Mouse (Mus musculus) spleen, embryonic (tissue): ENCODE results near the gene Ing3.

Experiments used
- CTCF ChIA-PET: fragments of 350-600 bp; sonication (Branson Sonifier 250); formaldehyde crosslinking; loops from one replicate; lab custom pipeline; 2022; lab: Charles Lee

Gene Ing3

DNA sequence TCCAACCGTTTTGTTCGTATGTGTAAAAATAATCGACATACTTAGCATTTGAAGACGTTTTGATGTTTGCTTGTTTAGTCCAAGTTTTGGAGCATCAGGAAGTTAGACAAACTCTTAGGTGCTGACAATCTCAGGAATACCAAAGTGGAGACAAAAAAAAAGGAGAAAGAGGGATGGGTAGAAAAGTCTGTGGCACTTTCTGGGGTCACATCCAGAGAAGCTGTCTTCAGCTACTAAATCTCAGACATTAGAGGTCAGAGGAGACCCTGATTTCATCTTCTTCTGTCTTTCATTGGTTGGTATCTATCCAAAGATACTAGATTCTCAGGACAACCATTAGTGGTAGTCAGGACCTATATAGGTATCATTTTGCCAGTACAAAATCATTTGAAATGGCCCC is 41.8 kb downstream of the Ing3 start:
- CTCF ChIA-PET = no interaction called here

DNA sequence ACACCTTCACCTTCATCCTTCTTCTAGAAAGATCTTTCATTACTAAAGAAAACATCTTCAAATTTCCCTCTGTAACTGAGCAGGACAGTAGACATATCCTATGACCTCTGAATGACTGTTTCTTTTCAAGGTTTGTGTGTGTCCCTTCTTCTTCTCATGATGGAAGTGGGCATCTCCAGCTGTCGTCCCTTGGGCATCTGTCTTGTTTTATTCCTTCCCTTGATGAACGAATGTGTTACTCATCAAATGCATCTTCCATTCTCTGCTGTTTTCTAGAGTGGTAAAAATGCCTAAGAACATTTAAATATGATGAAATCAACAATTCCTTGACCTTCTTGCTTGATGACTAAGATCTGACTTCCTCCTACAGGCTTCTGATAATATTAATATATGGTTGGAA is 43.7 kb downstream of the Ing3 start:
- CTCF ChIA-PET = no interaction called here

DNA sequence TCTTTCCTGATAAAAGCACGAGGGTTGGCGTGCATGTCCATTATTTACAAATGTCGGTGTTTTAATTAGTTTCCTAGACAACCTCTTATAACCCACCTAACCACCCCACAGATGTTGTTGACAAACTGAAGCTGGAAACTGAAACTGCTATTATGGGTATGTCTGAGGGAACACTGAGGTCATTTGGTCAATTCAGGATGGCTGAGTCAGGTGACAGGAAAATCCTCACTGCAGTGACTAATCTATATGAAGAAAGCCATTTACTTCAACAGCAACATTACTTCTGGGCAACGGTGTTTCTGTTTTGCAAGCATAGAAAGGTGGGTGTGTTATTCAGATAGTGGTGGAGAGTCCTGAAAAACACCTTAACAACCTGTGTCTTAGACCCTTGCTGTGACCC is 48.8 kb downstream of the Ing3 start:
- CTCF ChIA-PET = no interaction called here

DNA sequence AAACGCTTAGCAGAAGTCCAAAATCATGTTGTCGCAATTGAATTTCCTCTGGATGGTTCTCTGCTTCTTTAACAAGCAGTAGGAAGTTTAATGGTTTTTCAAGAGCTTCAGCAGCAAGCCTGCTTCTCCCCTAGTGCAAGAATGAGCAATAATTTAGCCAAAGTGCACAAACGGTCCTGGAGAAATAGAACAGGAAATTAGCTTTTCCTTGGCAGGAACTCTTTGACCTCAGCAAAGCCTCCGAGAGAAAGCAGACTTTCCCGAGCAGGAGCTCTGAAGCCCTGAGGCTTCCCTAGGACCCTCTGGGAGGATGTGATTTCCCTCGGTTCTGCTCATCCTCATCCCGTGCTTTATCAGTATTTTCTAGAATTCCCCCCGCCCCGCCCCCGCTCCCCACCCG is 49.7 kb downstream of the Ing3 start:
- CTCF ChIA-PET = interaction anchor here (0.7 kb wide), 1 partner anchor 650 kb away, joined by 5 read pairs; no protein-coding TSS in a partner anchor

DNA sequence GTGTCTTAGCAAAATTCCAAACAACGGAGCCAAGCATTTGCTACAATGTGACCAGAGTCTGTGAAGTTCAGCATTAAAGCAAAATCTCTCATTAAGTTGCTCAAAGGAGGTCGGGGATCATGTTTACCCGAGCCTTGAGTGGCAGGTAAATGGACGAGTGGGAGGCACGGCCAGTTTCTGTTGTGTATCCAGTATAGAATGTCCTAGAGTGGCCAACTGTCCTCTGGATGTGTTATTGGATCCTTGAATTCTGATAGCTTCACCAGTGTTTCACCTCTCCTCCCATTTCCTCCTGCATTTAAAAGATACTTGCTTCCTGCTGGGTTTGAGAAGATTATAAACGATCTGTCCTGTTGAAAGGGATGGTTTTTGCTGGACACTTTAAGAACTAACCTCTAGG is 50.7 kb downstream of the Ing3 start:
- CTCF ChIA-PET = no interaction called here

DNA sequence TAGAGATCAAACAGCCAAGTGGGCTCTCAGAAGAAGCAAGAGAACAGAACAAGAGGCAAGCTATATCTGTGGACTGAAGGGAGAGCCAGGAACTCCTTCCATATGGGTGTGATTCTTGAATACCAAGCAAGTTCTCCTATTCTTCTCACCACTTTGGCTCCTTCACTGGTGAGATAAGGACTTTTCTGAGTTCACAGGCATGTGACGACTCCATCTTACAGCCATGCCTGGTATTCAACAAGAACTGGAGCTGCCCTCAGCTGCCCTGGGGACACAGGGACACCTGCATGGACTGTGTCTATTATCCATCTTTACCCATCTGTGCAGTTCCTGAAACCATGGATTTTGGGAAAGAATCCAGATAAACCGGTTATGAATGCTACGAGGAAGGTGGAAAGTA is 51.5 kb downstream of the Ing3 start:
- CTCF ChIA-PET = no interaction called here

DNA sequence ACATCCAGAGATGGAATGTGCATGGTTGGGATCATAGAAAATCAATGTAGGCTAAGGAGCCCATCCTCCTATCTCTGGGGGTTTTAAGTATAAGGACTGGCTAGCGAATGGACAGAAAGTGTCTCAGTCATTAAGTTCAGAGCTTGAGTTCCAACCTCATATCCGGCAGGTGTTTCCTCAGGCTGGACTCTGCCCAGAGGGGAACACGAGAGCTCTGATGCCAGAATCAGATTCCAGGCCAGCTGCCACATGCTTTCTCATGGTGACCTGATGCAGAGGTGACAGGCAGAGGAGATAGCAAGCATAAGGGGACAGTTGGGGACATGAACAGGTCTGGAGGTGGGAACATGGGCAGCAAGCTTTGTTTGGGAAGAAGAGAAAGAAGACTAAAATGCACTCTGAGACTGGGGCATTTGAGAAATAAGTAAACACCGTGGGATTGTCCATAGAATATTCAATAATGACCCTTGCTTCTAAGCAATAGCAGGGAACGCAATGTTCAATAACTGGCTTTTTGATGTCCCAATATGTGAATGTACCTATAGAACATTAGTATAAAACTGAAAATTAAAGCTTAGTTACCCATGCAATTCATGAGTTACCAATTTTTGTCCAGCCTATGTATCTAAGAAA is 52.0 kb downstream of the Ing3 start:
- CTCF ChIA-PET = no interaction called here

DNA sequence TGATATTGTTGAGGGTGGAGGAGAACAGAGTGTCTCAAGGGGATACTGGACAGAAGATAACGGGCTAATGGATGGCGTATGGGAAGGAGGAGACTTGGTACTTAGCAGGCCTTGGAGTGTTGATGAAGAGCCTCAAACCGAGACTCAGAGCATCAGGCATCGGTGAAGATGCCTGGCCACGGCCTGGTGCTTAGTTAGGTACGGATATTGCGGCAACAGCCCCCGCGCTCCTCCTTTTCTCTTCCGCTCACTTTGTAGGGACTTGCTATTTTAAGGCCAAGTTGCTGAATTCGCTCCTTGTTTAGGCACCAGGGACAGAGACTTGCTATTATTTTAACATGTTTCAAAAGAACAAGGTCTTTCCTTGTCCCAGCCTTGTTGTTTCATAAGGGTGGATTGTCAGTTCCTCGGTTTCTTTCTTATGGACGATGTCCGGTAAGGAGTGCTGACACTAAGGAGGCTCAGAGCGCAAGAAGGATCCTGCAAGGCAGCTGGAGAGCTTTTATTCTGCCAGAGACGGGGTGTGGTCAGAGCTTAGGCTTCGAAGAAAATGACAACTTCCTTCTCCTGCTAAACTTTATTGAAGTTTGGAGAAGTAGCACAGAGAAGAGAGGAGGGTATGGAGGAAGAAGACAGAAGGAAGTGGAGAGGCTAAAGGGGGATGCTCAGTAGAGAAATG is 53.3 kb downstream of the Ing3 start:
- CTCF ChIA-PET = no interaction called here

DNA sequence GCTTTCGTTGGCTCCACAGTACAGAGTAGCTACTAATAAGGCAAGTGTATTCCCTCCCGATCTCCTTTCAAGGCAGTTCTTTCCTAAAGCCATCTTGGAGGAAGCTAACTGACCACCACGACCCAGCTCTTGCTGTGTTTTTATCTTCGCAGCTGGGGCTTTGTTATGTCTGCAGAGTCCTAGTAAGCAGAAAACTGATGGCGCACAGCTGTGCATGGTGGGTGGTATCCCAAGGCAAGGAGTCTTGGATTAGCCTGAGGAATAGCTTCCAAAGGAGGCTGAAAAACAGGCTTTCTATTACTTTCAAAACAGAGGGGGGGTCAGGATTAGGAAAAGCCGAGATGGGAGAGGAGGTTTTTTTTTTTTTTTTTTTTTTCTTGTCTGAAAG is 53.8 kb downstream of the Ing3 start:
- CTCF ChIA-PET = no interaction called here

DNA sequence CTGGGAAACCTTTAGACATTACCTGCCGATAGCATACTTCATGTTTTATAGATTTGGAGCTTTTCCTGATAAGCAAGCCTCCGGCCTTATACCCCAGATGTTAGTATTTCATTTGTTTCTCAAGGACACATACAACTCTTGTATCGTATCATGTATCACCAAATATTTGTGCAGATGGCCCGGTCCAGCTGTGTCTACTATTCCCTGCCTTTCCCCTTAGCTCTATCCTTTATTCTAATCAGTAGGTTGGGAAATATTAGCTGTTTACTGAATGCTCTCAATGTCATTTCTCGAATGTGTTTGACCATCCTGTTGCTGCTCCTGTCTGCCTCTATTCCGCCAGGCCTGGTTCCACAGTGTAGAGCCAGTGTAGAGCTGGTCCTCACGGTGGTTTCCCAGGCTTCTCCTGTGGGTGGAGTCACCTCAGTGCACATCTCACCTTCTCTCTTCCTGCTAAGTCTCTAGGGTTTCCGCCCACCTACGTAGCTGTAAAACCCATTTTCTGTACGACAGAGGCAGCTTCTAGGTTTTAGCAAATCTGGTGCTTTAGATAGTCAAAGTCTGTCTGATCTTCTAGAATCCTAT is 54.7 kb downstream of the Ing3 start:
- CTCF ChIA-PET = no interaction called here

DNA sequence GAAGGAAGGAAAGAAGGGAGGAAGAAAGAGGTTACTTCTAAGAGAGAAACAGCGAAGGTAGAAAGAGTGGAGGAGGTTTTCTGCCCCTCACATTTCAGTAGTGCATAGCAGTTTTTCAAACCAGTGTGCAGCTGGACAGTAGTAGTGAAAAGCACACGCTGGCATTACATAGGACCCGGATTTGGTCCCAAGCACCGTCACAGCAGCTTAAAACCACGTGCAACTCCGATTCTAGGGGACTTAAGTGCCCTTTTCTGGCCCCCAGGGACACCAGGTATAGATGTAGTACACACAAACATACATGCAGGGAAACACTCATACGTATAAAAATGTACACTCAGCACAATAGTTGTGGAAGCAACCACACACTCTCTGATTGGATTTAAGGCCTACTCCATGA is 59.0 kb downstream of the Ing3 start:
- CTCF ChIA-PET = no interaction called here

DNA sequence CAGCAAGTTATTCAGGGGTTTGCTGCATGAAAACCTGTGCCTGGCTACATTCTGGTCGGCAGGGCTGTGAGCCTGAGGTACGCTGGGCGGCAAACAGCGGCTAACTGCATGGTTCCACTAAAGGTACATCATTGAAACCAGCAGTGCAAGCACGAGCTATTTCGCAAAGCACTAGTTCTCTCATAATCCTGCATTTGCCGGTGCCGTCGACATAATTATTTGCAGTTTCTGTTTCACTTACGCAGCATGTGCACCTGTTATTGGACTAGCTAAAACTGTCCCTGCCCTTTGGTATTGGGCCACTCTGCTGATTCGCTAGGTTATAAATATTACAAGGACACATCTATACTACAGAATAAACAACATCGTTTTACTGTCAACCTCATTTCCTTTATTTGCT is 60.9 kb downstream of the Ing3 start:
- CTCF ChIA-PET = no interaction called here

DNA sequence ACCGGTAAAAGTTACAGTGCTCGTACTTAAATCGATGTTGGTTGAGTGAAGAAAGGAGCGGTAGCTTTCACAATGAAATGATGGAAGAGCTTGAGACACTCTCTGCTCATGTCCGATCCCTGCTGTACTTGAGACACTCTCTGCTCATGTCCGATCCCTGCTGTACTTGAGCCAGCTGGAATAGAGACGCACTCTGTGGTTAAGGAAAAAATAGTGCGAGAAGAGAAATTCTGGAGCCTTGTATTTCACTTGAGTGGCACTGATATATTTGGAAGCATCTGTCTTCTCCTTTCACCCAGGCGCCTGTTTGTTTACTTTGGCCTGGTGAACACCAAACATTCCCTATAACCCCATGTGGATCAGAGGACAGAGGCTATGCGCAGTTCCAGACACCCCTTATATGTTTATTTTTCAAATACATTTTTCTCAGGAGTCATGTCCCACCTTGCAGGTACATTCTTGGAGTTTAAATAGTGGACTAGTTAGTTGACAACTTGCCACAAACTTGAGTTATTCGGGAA is 61.5 kb downstream of the Ing3 start:
- CTCF ChIA-PET = no interaction called here

DNA sequence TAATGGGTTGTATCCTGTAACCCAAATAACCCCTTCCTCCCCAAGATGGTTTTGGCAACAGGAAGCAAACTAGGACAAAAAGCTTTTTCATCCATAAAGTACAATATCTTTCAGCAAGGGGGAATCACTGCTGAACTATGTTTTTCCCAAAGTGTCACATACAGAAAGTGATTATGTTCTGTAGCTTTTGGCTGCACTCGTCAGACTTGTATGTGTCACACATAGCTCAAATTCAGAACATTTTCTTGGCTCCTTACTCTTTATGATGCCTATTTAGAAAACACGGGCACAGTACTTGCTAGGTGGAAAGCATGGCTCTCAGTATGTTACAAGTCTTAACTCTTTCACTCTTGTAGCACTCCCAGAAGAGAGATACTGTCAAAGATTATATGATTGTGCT is 62.2 kb downstream of the Ing3 start:
- CTCF ChIA-PET = no interaction called here

DNA sequence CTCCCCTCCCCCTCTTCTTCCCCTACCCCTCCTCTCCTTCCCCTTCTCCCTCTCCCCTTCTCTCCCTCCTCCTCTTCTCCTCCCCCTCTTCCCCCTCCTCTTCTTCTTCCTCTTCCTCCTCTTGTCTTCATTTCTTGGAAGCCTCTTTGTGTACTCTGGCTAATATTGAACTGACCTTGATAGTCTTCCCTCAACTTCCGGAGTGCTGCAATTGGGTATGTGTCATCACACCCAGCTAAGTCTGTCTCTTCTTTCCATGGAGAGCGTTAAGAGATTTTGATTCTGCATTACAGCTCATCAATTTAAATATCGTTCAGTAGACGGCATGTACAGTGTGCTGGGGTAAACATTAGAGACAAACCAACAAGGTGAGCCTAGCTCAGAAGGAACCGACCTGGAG is 62.7 kb downstream of the Ing3 start:
- CTCF ChIA-PET = no interaction called here

DNA sequence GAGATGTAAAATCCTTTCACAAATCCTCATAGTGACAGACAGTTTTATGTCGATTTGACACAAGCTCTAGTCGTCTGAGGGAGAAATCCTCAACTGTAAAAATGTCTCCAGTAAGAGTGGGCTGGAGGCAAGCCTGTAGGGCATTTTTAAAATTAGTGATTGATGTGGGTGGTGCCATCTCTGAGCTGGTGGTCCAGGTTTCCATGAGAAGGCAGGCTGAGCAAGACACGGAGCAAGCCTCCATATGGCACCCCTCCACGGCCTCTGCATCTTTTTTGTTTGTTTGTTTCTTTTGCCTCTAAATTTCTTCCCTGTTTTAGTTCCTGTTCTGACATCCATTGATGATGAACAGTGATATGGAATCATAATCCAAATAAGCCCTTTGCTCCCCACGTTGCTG is 63.1 kb downstream of the Ing3 start:
- CTCF ChIA-PET = no interaction called here

DNA sequence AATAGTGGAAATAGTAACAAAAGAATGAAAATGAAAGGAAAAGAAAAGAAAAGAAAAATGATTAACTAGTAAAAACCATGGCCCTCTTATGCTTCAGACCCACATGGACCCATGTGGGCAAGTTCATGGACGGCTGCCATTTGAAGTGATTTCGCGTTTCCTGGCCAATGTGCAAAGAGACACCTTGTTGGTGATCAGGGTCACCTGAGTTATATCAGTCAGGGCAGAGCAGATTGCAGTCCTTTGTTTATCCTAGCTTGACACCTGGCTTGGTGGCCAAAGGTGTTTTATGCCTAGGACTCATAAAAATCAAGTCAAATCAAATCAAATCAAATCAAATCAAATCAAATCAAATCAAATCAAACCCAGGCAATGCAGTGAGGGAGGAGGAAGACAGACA is 64.0 kb downstream of the Ing3 start:
- CTCF ChIA-PET = no interaction called here

DNA sequence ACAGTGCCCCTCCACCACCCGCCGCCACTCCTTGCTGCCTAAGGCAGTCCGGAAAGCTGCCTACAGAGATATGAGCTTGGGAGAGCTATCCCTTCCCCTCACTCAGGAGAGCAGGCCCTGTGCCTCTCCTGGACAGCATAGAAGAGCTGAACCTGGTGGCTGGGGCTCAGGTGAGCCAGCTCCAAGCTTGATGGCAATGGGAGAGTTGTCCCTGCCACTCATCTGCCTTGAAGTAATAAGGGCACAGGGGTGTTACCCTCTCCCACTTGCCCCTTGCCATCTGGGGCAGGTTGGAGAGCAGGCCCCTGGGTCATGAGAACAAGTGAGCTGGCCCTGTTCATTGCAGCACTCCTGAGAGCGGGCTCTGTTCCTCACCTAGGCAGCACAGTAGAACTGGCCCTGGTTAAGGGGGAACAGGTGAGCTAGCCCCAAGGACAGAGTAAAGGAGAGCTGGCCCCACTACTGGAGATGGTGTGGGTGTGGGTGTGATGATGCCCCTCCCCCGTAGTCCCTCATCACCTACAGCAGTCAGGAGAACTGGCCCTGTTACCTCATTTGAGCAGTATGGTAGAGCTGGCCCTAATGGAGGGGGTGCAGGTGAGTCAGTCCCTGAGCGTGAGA is 65.0 kb downstream of the Ing3 start:
- CTCF ChIA-PET = no interaction called here

DNA sequence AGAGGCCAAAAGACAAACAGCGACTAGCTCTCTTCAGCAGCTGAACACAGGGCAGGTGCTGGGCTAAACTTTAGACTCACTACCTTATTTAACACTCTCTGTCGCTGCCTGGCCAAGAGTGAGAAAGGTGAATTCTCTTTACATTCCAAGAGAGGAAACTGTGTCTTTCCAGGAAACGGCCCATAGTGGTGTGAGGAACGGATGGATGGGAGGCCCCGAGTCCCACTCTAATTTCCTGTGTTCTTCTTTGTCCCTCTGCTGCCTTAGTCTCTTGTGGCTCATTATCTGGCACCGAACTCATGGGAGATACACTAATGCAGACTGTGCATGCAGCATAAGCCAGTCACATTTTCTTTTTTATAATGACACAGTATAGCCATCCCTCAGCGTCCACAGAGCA is 68.3 kb downstream of the Ing3 start:
- CTCF ChIA-PET = no interaction called here

DNA sequence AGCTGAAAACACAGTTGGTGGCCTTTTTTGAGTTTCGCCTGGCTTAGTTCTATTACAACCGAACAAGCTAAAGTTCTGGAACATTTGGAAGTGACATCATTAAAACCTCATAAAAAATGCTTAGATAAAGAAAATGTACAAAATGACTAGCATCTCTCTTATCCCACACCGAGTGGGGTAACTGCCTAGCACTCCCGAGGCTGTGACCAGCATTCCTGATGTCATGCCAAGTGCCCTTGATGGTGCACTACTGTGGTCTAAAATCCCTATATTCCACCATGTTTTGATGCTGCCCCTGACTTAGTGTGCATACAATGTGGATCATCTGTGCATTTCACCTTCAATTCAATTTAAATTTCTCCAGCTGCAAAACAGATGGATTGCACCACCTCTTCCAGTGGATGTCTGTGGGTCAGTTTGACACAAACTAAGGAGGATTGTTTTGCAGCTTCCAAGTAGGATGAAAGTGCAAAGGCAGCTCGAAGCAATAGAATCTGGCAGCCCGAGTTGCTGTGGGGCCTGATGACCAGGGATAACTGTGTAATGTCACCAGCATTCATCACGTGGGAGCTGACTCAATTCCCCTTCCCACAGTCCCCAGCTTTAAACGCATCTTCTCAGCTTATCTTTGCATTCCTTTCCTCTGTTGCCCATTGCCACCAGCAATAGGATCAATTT is 69.5 kb downstream of the Ing3 start:
- CTCF ChIA-PET = no interaction called here

DNA sequence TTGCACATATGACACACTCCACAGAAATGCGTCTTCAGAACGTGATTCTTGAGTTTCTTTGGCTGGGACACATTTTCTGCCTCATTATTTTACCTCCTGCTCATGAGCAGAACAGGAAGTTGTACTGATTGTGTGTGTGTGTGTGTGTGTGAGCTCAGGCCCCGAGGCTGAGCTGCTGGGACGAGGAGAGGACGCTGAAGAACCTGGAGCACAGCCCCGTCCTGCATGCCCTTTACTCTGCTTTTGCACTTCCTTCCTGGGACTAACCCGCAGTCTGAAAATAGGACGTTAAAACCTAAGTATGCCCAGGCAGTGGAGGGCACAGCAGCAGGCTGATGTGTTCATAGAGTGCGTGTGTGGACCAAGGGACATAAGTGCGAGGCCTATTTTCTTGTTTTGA is 70.3 kb downstream of the Ing3 start:
- CTCF ChIA-PET = no interaction called here

DNA sequence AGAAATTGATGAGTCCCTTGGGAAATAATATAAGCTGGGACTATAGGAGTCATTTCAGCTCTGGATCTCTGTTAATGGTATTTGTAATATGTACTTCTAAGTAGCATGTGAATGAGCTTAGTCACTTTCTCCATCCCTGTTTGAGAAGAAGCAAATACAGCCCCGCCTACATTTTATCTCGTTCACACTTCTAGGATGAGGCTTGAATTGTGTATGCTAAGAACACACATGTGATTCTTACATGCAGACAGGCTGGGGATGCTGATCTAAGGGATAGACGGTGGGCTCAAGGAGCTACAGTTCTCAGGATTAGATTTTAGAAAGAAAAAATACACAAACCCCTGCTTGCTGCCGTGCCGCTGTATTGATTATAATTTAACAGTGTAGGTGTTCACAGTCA is 71.3 kb downstream of the Ing3 start:
- CTCF ChIA-PET = no interaction called here
